Mouse (Mus musculus) megakaryocyte, adult 5-6 weeks (primary cell): ENCODE measurements around the gene Trmt1l. TPM values are rescaled to one million over a fixed set of nuclear protein-coding genes. Genes with fewer than 3 reads are reported as not detected.
"Not testable (repeated sequence)": the region's sequence is repeated elsewhere in the genome, so short reads cannot be mapped to it uniquely, and the experiment has no call there.

Experiments
- ATAC-seq: 2 replicates; pipeline ENCODE4 v1.8.0; 2016; ENCODE audit warnings: mild to moderate bottlenecking, inconsistent platforms; ENCODE audit not compliant: poor library complexity, severe bottlenecking
- total RNA-seq, 2 experiments: library from RNA; stranded (forward) in 1 of 2; stranded (reverse) in 1 of 2; fragments of 153-499, 151-499 nt in 1 of 2; fragments of 221-1000, 200-1000 nt in 1 of 2; gene quantifications; 2 replicates each; pipeline versions ENCODE4 v1.2.3 to v1.2.4; 2015 to 2017

The Trmt1l gene
- total RNA-seq (2015): 34.7 and 40.4 TPM in 2 replicates
- total RNA-seq (2017): 20.8 and 20.9 TPM in 2 replicates

- ATAC-seq: peak; percentile 92
These were observed at the start of gene Trmt1l, which contains the start of gene Swt1 for GRCm38 (mm10) chr1:151428263-151429221. Trmt1l (plus strand) TSS chr1:151428542. Swt1 (minus strand) TSS chr1:151428455.

GRCm38 (mm10) chr1:151390029-151390428 is 38.3 kb upstream of the Trmt1l start:
- no peak for ATAC-seq

GRCm38 (mm10) chr1:151409827-151410226 is 18.5 kb upstream of the Trmt1l start:
- no peak for ATAC-seq

- ATAC-seq: peak; percentile 89
These were observed 6.2 kb upstream of the Trmt1l start for GRCm38 (mm10) chr1:151422178-151422577.

GRCm38 (mm10) chr1:151426947-151427600 is 1.3 kb upstream of the Trmt1l start:
- no peak for ATAC-seq

- ATAC-seq: no peak
These were observed 467 bp upstream of the Trmt1l start for GRCm38 (mm10) chr1:151427888-151428262.

- no peak for ATAC-seq
These were observed 974 bp downstream of the Trmt1l start for GRCm38 (mm10) chr1:151429316-151429715.

- ATAC-seq: no peak
These were observed 7.1 kb downstream of the Trmt1l start for GRCm38 (mm10) chr1:151435431-151435830.

- ATAC-seq: no peak
These were observed 21.5 kb downstream of the Trmt1l start for GRCm38 (mm10) chr1:151449866-151450265.

GRCm38 (mm10) chr1:151450851-151451250 is 22.5 kb downstream of the Trmt1l start:
- no peak for ATAC-seq

- no peak for ATAC-seq
These were observed 23.6 kb downstream of the Trmt1l start for GRCm38 (mm10) chr1:151451946-151452345.

- ATAC-seq: peak; percentile 99
These were observed 28.7 kb downstream of the Trmt1l start for GRCm38 (mm10) chr1:151457087-151457486.

- ATAC-seq: no peak
These were observed 32.9 kb downstream of the Trmt1l start for GRCm38 (mm10) chr1:151461265-151461664.

GRCm38 (mm10) chr1:151464914-151465313 is 36.6 kb downstream of the Trmt1l start:
- no peak for ATAC-seq

- no peak for ATAC-seq
These were observed 38.2 kb downstream of the Trmt1l start for GRCm38 (mm10) chr1:151466571-151466970.

- no peak for ATAC-seq
These were observed 43.1 kb downstream of the Trmt1l start for GRCm38 (mm10) chr1:151471429-151471828.

GRCm38 (mm10) chr1:151472386-151472785 is 44.0 kb downstream of the Trmt1l start:
- ATAC-seq: not testable (repeated sequence)

GRCm38 (mm10) chr1:151482497-151482896 is 54.2 kb downstream of the Trmt1l start:
- no peak for ATAC-seq

- peak; percentile 51; the same call in 1 of the 2 replicates for ATAC-seq
These were observed 55.2 kb downstream of the Trmt1l start for GRCm38 (mm10) chr1:151483568-151483967.

- no peak for ATAC-seq
These were observed 56.4 kb downstream of the Trmt1l start for GRCm38 (mm10) chr1:151484754-151485153.

GRCm38 (mm10) chr1:151489806-151490205 is 61.5 kb downstream of the Trmt1l start:
- ATAC-seq: peak; percentile 40; the same call in 1 of the 2 replicates

GRCm38 (mm10) chr1:151492419-151492818 is 64.1 kb downstream of the Trmt1l start:
- no peak for ATAC-seq
